ENCODE assay signal across 16 mouse cellular contexts in the genomic region with DNA sequence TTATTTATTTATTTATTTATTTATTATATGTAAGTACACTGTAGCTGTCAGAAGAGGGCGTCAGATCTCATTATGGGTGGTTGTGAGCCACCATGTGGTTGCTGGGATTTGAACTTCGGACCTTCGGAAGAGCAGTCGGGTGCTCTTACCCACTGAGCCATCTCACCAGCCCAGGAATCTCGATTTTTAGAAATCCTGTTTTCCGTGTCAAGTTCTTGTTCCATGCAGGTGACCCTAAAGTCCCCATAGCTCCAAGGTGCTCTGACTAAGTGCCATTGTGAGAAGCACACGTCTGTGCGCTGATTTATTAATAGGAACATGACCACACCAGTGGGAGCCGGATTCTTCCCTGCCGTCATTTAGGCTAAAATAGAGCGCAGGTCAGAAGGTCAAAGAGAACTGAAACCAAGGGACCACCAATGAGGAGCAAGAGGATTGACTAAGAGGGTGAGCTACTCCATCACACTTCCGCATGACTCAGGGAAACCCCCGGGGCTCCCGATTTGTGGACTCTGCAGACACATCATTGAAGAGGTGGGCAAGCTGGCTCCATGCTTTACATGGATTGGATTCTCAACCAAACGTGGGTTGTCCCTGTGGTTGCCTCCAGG. TPM values are rescaled to one million over a fixed set of nuclear protein-coding genes. Genes with fewer than 3 reads are reported as not detected.
A peak's percentile ranks its signal among the peaks of the same experiment; 100 is the strongest.
DNase-seq lines count a peak whose midpoint lies in the region; ATAC-seq lines count a peak whose summit lies in the region.
"Had no signal": no experiment of that assay in that cellular context is flagged by ENCODE, and none has a peak within 500 bp of the region (broad histone marks: within the 10 kb centered on the region; RNA-seq: fewer than 3 reads in every experiment).

No protein-coding gene starts in this region.

- H3K9me3 ChIP-seq in kidney, embryonic 15.5 days (replicated peaks): no peaks in the 10 kb centered on the region
- H3K9me3 ChIP-seq in heart, embryonic 16.5 days (replicated peaks; ENCODE audit: control insufficient read depth, low read length): no peaks in the 10 kb centered on the region
- H3K9me3 ChIP-seq: embryonic facial prominence, embryonic 15.5 days; limb, embryonic 15.5 days had no signal

- no peak overlapping the region for H3K4me3 ChIP-seq in kidney, embryonic 15.5 days (replicated peaks)
- no peak overlapping the region for H3K4me3 ChIP-seq in heart, embryonic 16.5 days (ENCODE audit: low read length)
- H3K4me3 ChIP-seq: embryonic facial prominence, embryonic 15.5 days; layer of hippocampus, adult 2 months; limb, embryonic 15.5 days; myocyte had no signal

- no peak overlapping the region for H3K9ac ChIP-seq in kidney, embryonic 15.5 days
- H3K9ac ChIP-seq in heart, embryonic 16.5 days (ENCODE audit: low read length): no peak overlapping the region
- H3K9ac ChIP-seq: embryonic facial prominence, embryonic 15.5 days; limb, embryonic 15.5 days had no signal

- H3K4me2 ChIP-seq in kidney, embryonic 15.5 days: no peak overlapping the region
- no peak overlapping the region for H3K4me2 ChIP-seq in heart, embryonic 16.5 days (ENCODE audit: low read depth, low read length)
- H3K4me2 ChIP-seq: embryonic facial prominence, embryonic 15.5 days; limb, embryonic 15.5 days had no signal

- no peak for DNase-seq in kidney, postnatal 4 days
- DNase-seq in WW6 (ENCODE audit: low read depth, low spot score): peak; percentile 57
- DNase-seq in thymus, postnatal 10 days (ENCODE audit: low spot score in 2 of 2): no peak
- DNase-seq in left cerebral cortex, postnatal 4 days: no peak
- DNase-seq in testis, postnatal 14 days (ENCODE audit: low spot score): no peak
- DNase-seq: adrenal gland, adult 2 months; cerebellum, adult 11-12 months; right cerebral cortex, adult 18-20 months had no signal

- WGBS in kidney, embryonic 15.5 days: 71% methylated on average over 15 of the region's 15 CpGs
- 63% methylated on average over 15 of the region's 15 CpGs for WGBS in heart, embryonic 16.5 days

- no peaks in the 10 kb centered on the region for H3K27me3 ChIP-seq in kidney, embryonic 15.5 days
- H3K27me3 ChIP-seq in heart, embryonic 16.5 days (ENCODE audit: control insufficient read depth, insufficient read depth, low read length): no peaks in the 10 kb centered on the region
- H3K27me3 ChIP-seq: embryonic facial prominence, embryonic 15.5 days; limb, embryonic 15.5 days had no signal

- H3K4me1 ChIP-seq in kidney, embryonic 15.5 days: peaks cover 29% of the 10 kb centered on the region
- peaks cover 15% of the 10 kb centered on the region for H3K4me1 ChIP-seq in heart, embryonic 16.5 days (ENCODE audit: control insufficient read depth, insufficient read depth, low read length)

- H3K36me3 ChIP-seq in kidney, embryonic 15.5 days: no peaks in the 10 kb centered on the region
- H3K36me3 ChIP-seq in heart, embryonic 16.5 days (ENCODE audit: control insufficient read depth, insufficient read depth): no peaks in the 10 kb centered on the region
- H3K36me3 ChIP-seq: embryonic facial prominence, embryonic 15.5 days; limb, embryonic 15.5 days had no signal

- no peak for ATAC-seq in kidney, embryonic 15.5 days (replicated peaks; ENCODE audit: low FRiP score)
- no peak for ATAC-seq in heart, embryonic 16.5 days (replicated peaks; ENCODE audit: extremely low read depth, insufficient read depth, low FRiP score)
- ATAC-seq in megakaryocyte progenitor cell, adult 5-6 weeks (replicated peaks; ENCODE audit: poor library complexity): peak; percentile 67
- ATAC-seq: hindbrain, embryonic 16.5 days had no signal

- intact Hi-C loops in left cerebral cortex, postnatal 4 days (cut with DNase I): no loop called here

- 0 out of 2 replicates have a peak overlapping the region, but pooled peaks have one; percentile 7 for H3K27ac ChIP-seq in kidney, embryonic 15.5 days
- H3K27ac ChIP-seq in heart, embryonic 16.5 days (ENCODE audit: low read length): peak overlapping the region; percentile 62
- H3K27ac ChIP-seq: embryonic facial prominence, embryonic 15.5 days; layer of hippocampus, adult 2 months; limb, embryonic 15.5 days had no signal

RNA-seq across cellular contexts. Expression of a gene that starts 4.5 kb away (rescaled TPM):
- 95.2 and 95.3 TPM in 2 replicates for polyA plus RNA-seq in kidney, embryonic 15.5 days (2015; fragmentation: Nextera tagmentation; extraction: Ambion mirVana)
- polyA plus RNA-seq in heart, embryonic 16.5 days (2015; fragmentation: Nextera tagmentation; extraction: Ambion mirVana): 49.0 and 51.6 TPM in 2 replicates
- total RNA-seq in megakaryocyte progenitor cell, adult 5-6 weeks (2015): 90.5 and 94.3 TPM in 2 replicates
- total RNA-seq in megakaryocyte progenitor cell, adult 5-6 weeks (2017): 81.0 and 113 TPM in 2 replicates
- 10 to 100 TPM; 40.9 to 43.2 TPM for total RNA-seq in left cerebral cortex, postnatal 4 days (2021)

RNA-seq across cellular contexts. Expression of a gene that starts 30.4 kb away (rescaled TPM):
- 2.8 and 2.9 TPM in 2 replicates for polyA plus RNA-seq in kidney, embryonic 15.5 days (2015; fragmentation: Nextera tagmentation; extraction: Ambion mirVana)
- 1.4 and 2.0 TPM in 2 replicates for polyA plus RNA-seq in heart, embryonic 16.5 days (2015; fragmentation: Nextera tagmentation; extraction: Ambion mirVana)
- total RNA-seq in megakaryocyte progenitor cell, adult 5-6 weeks (2015): 3.5 and 3.7 TPM in 2 replicates
- total RNA-seq in megakaryocyte progenitor cell, adult 5-6 weeks (2017): 6.7 and 10.0 TPM in 2 replicates
- total RNA-seq in left cerebral cortex, postnatal 4 days (2021): 10 to 100 TPM; 20.3 to 21.3 TPM
